Mouse (Mus musculus): ENCODE measurements around the gene Furin. TPM values are rescaled to one million over a fixed set of nuclear protein-coding genes. Genes with fewer than 3 reads are reported as not detected.

The Furin gene
- total and polyA plus RNA-seq, 2 experiments = 26.5 to 152 TPM

- TF ChIP-seq POLR2A (IDR thresholded peaks at IDR 0.05; ENCODE audit: extremely low read depth, insufficient read depth, low read length) = no peak
- peak; percentile 42 for TF ChIP-seq CTCF (IDR thresholded peaks at IDR 0.05; ENCODE audit: low read depth, low read length)
- 92% methylated on average over 6 of the region's 6 CpGs for WGBS
- Histone ChIP-seq H3K36me3 (ENCODE audit: control insufficient read depth, insufficient read depth, low read length) (no peaks in the 10 kb centered on the region), H3K4me3 (ENCODE audit: insufficient read depth, low read depth, low read length) (no peak overlapping the region), H3K9ac (ENCODE audit: low read depth, low read length) (no peak overlapping the region), H3K79me2 (ENCODE audit: control insufficient read depth, insufficient read depth, low read length) (no peaks in the 10 kb centered on the region), H3K27me3 (ENCODE audit: control insufficient read depth, insufficient read depth, low read length) (no peaks in the 10 kb centered on the region), H3K27ac (replicated peaks; ENCODE audit: insufficient read depth, low read depth, low read length) (no peak overlapping the region), H3K4me1 (ENCODE audit: control insufficient read depth, insufficient read depth, low read length) (peaks cover 8% of the 10 kb centered on the region)
- no peak for DNase-seq (ENCODE audit: extremely low read depth, low read depth, low spot score)
Measured at GRCm38 (mm10) chr7:80424722-80425121, 19.5 kb upstream of the Furin start.

DNA sequence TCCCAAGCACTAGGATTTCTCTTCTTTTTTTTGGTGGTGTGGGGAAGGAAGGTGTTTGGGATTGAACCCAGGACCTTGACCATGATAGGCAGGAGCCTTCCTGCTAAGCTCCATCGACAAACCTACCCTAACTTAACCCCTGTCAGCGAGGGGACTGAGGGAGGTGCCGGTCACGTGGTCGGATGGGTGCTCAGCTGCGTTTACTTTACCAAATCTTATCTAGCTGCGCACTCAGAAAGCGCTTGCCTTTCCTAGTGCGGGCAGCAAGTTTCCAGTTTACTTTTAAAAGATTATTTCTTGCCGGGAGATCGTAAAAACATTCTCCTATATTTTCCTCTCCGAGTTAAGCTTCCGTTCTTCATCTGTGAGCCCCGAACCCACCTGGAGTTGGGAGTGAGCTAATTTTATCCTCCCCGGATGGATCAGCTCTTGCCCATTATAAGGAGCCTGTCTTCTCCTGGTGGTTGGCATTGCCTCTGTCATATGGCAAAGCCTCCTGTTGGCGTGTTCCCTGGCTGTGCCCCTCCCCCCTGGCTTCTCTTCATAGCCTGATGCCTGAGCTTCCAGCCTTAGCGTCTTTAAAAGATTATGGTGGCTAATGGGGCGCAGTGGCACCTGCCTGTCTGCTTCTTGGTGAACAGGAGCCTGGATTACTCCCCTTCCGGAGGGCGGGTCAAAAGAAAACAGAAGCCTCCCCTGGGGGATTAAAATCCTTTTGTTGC, 17.7 kb upstream of the Furin start:
- TF ChIP-seq POLR2A (IDR thresholded peaks at IDR 0.05; ENCODE audit: extremely low read depth, insufficient read depth, low read length) (no peak), CTCF (IDR thresholded peaks at IDR 0.05; ENCODE audit: low read depth, low read length) (no peak)
- Histone ChIP-seq H3K27me3 (ENCODE audit: control insufficient read depth, insufficient read depth, low read length) (no peaks in the 10 kb centered on the region), H3K27ac (replicated peaks; ENCODE audit: insufficient read depth, low read depth, low read length) (peak overlapping the region; percentile 60), H3K4me1 (ENCODE audit: control insufficient read depth, insufficient read depth, low read length) (peaks cover 12% of the 10 kb centered on the region), H3K9ac (ENCODE audit: low read depth, low read length) (peak overlapping the region; percentile 55), H3K4me3 (ENCODE audit: insufficient read depth, low read depth, low read length) (no peak overlapping the region), H3K36me3 (ENCODE audit: control insufficient read depth, insufficient read depth, low read length) (no peaks in the 10 kb centered on the region), H3K79me2 (ENCODE audit: control insufficient read depth, insufficient read depth, low read length) (no peaks in the 10 kb centered on the region)
- 14% methylated on average over 20 of the region's 20 CpGs for WGBS
- DNase-seq (ENCODE audit: extremely low read depth, low read depth, low spot score) = peak; percentile 79

- no peak for DNase-seq (ENCODE audit: extremely low read depth, low read depth, low spot score)
- no peak overlapping the region for H3K27ac ChIP-seq (replicated peaks; ENCODE audit: insufficient read depth, low read depth, low read length)
- peaks cover 18% of the 10 kb centered on the region for H3K4me1 ChIP-seq (ENCODE audit: control insufficient read depth, insufficient read depth, low read length)
- H3K79me2 ChIP-seq (ENCODE audit: control insufficient read depth, insufficient read depth, low read length) = no peaks in the 10 kb centered on the region
- H3K4me3 ChIP-seq (ENCODE audit: insufficient read depth, low read depth, low read length) = no peak overlapping the region
- 93% methylated on average over 6 of the region's 6 CpGs for WGBS
- no peaks in the 10 kb centered on the region for H3K27me3 ChIP-seq (ENCODE audit: control insufficient read depth, insufficient read depth, low read length)
- TF ChIP-seq CTCF (IDR thresholded peaks at IDR 0.05; ENCODE audit: low read depth, low read length) (no peak), POLR2A (IDR thresholded peaks at IDR 0.05; ENCODE audit: extremely low read depth, insufficient read depth, low read length) (no peak)
- no peaks in the 10 kb centered on the region for H3K36me3 ChIP-seq (ENCODE audit: control insufficient read depth, insufficient read depth, low read length)
- H3K9ac ChIP-seq (ENCODE audit: low read depth, low read length) = no peak overlapping the region
Measured at GRCm38 (mm10) chr7:80421576-80421975, 16.3 kb upstream of the Furin start.

DNA sequence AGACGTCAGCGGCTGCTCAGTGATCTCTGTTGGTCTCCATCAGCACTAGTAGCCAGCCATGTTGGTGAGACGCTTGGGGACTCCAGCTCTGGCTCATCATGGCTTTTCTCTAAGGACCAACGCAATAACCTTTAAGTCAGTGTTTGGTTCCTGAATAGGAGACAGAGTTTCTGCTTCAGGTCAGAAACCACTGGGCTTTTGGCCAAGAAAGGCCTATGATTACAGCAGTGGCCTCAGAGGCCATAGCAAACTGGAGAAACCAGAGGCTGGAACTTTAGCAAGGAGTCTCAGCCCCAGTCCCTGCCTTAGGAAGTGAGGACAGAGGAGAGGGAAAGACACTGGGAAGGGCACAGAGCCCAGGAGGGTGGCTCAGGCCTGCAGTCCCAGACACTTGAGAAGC, 15.3 kb upstream of the Furin start:
- Histone ChIP-seq H3K4me3 (ENCODE audit: insufficient read depth, low read depth, low read length) (no peak overlapping the region), H3K27me3 (ENCODE audit: control insufficient read depth, insufficient read depth, low read length) (no peaks in the 10 kb centered on the region), H3K4me1 (ENCODE audit: control insufficient read depth, insufficient read depth, low read length) (peaks cover 18% of the 10 kb centered on the region), H3K27ac (replicated peaks; ENCODE audit: insufficient read depth, low read depth, low read length) (no peak overlapping the region; the same call in 1 of the 2 replicates), H3K79me2 (ENCODE audit: control insufficient read depth, insufficient read depth, low read length) (no peaks in the 10 kb centered on the region), H3K9ac (ENCODE audit: low read depth, low read length) (no peak overlapping the region), H3K36me3 (ENCODE audit: control insufficient read depth, insufficient read depth, low read length) (no peaks in the 10 kb centered on the region)
- WGBS = 73% methylated on average over 4 of the region's 4 CpGs
- peak; percentile 78 for DNase-seq (ENCODE audit: extremely low read depth, low read depth, low spot score)
- no peak for TF ChIP-seq CTCF (IDR thresholded peaks at IDR 0.05; ENCODE audit: low read depth, low read length)
- TF ChIP-seq POLR2A (IDR thresholded peaks at IDR 0.05; ENCODE audit: extremely low read depth, insufficient read depth, low read length) = no peak

DNA sequence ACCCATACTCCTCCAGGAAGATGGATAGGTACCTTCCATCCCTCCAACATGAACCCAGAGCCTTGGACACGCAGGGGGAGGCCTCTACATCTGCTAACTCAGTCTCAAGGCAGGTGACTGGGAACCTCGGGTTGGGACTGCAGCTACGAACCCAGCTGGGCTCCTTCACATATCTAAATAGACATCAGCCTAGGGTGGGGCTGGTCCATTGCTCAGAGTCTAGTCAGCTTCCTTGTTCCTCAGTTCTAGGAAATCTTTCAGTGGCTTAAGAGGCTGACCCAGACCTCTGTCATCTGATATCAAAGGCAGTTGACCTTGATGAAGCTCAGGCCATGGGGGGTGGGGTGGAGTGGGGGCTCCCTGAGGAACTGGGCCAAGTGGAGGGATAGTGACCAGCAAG, 14.0 kb upstream of the Furin start:
- no peak for DNase-seq (ENCODE audit: extremely low read depth, low read depth, low spot score)
- Histone ChIP-seq H3K27ac (replicated peaks; ENCODE audit: insufficient read depth, low read depth, low read length) (no peak overlapping the region), H3K27me3 (ENCODE audit: control insufficient read depth, insufficient read depth, low read length) (no peaks in the 10 kb centered on the region), H3K9ac (ENCODE audit: low read depth, low read length) (no peak overlapping the region), H3K79me2 (ENCODE audit: control insufficient read depth, insufficient read depth, low read length) (no peaks in the 10 kb centered on the region), H3K4me1 (ENCODE audit: control insufficient read depth, insufficient read depth, low read length) (peaks cover 18% of the 10 kb centered on the region), H3K4me3 (ENCODE audit: insufficient read depth, low read depth, low read length) (no peak overlapping the region), H3K36me3 (ENCODE audit: control insufficient read depth, insufficient read depth, low read length) (no peaks in the 10 kb centered on the region)
- TF ChIP-seq POLR2A (IDR thresholded peaks at IDR 0.05; ENCODE audit: extremely low read depth, insufficient read depth, low read length) = no peak
- TF ChIP-seq CTCF (IDR thresholded peaks at IDR 0.05; ENCODE audit: low read depth, low read length) = no peak
- WGBS = 82% methylated on average over 3 of the region's 3 CpGs

- Histone ChIP-seq H3K36me3 (ENCODE audit: control insufficient read depth, insufficient read depth, low read length) (no peaks in the 10 kb centered on the region), H3K27me3 (ENCODE audit: control insufficient read depth, insufficient read depth, low read length) (no peaks in the 10 kb centered on the region), H3K9ac (ENCODE audit: low read depth, low read length) (no peak overlapping the region), H3K4me1 (ENCODE audit: control insufficient read depth, insufficient read depth, low read length) (peaks cover 27% of the 10 kb centered on the region), H3K79me2 (ENCODE audit: control insufficient read depth, insufficient read depth, low read length) (no peaks in the 10 kb centered on the region), H3K27ac (replicated peaks; ENCODE audit: insufficient read depth, low read depth, low read length) (peak overlapping the region; percentile 74), H3K4me3 (ENCODE audit: insufficient read depth, low read depth, low read length) (no peak overlapping the region)
- DNase-seq (ENCODE audit: extremely low read depth, low read depth, low spot score) = peak; percentile 65
- TF ChIP-seq CTCF (IDR thresholded peaks at IDR 0.05; ENCODE audit: low read depth, low read length) (no peak), POLR2A (IDR thresholded peaks at IDR 0.05; ENCODE audit: extremely low read depth, insufficient read depth, low read length) (no peak)
- WGBS = 56% methylated on average over 3 of the region's 3 CpGs
Measured at GRCm38 (mm10) chr7:80418036-80418435, 12.8 kb upstream of the Furin start.

Measured in liver, adult 2 months (tissue).